In the genomic region with DNA sequence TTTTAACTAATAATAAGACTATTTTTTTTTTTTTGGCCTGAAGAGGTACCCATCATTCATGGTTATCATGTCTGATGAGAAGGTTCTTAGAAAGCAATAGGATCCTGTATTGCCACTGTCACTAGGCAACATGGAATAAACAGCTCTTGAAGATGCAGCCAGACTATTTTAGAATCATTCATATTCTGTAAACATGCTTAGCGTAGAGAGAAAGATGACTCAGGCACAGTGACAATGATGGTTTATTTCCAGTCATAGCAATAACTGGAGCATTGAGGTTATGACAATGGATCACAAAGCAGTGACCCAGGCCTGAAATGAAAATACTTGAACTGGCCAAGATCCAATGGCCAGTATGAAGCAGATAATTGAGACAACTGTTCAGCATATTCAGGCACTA, we compare ENCODE assay signal across 21 mouse cellular contexts.
DNase-seq lines count a peak whose midpoint lies in the region; ATAC-seq lines count a peak whose summit lies in the region.
"Had no signal": no experiment of that assay in that cellular context is flagged by ENCODE, and none has a peak within 500 bp of the region (broad histone marks: within the 10 kb centered on the region; RNA-seq: fewer than 3 reads in every experiment).

No protein-coding gene starts in this region.

- WGBS in forebrain, embryonic 16.5 days = 81% methylated on average over 1 of the region's 1 CpGs
- WGBS in forebrain, embryonic 10.5 days = 92% methylated on average over 1 of the region's 1 CpGs

- H3K4me3 ChIP-seq in forebrain, embryonic 16.5 days (replicated peaks; ENCODE audit: low read length) = no peak overlapping the region
- H3K4me3 ChIP-seq in forebrain, embryonic 10.5 days = no peak overlapping the region
- H3K4me3 ChIP-seq: embryonic facial prominence, embryonic 13.5 days; gastrocnemius, adult 2 months; heart, embryonic 12.5 days; hindbrain, embryonic 13.5 days had no signal

- H3K9me3 ChIP-seq in forebrain, embryonic 16.5 days (ENCODE audit: control insufficient read depth, low read length) = no peaks in the 10 kb centered on the region; the same call in 1 of the 2 replicates
- H3K9me3 ChIP-seq in forebrain, embryonic 10.5 days = no peaks in the 10 kb centered on the region; the same call in 1 of the 2 replicates
- H3K9me3 ChIP-seq: embryonic facial prominence, embryonic 13.5 days; hindbrain, embryonic 13.5 days had no signal

- no peak overlapping the region for H3K4me2 ChIP-seq in forebrain, embryonic 16.5 days (ENCODE audit: low read length)
- H3K4me2 ChIP-seq: embryonic facial prominence, embryonic 13.5 days; heart, embryonic 12.5 days; hindbrain, embryonic 13.5 days had no signal

- no peak overlapping the region for H3K27ac ChIP-seq in forebrain, embryonic 16.5 days (ENCODE audit: low read length)
- no peak overlapping the region for H3K27ac ChIP-seq in forebrain, embryonic 10.5 days
- H3K27ac ChIP-seq: embryonic facial prominence, embryonic 13.5 days; gastrocnemius, adult 2 months; hindbrain, embryonic 13.5 days had no signal

- H3K27me3 ChIP-seq in forebrain, embryonic 16.5 days (replicated peaks; ENCODE audit: control insufficient read depth, insufficient read depth, low read length) = no peaks in the 10 kb centered on the region
- H3K27me3 ChIP-seq in forebrain, embryonic 10.5 days (ENCODE audit: poor library complexity, severe bottlenecking) = no peaks in the 10 kb centered on the region
- H3K27me3 ChIP-seq: embryonic facial prominence, embryonic 13.5 days; heart, embryonic 12.5 days; hindbrain, embryonic 13.5 days; Patski had no signal

- H3K36me3 ChIP-seq in forebrain, embryonic 16.5 days (ENCODE audit: control insufficient read depth, insufficient read depth) = no peaks in the 10 kb centered on the region
- H3K36me3 ChIP-seq in forebrain, embryonic 10.5 days (replicated peaks) = no peaks in the 10 kb centered on the region
- H3K36me3 ChIP-seq: embryonic facial prominence, embryonic 13.5 days; heart, embryonic 12.5 days; hindbrain, embryonic 13.5 days had no signal

- no peaks in the 10 kb centered on the region for H3K4me1 ChIP-seq in forebrain, embryonic 16.5 days (replicated peaks; ENCODE audit: control insufficient read depth, insufficient read depth, low read length)
- H3K4me1 ChIP-seq in forebrain, embryonic 10.5 days = no peaks in the 10 kb centered on the region
- H3K4me1 ChIP-seq: embryonic facial prominence, embryonic 13.5 days; heart, embryonic 12.5 days; hindbrain, embryonic 13.5 days had no signal

- H3K9ac ChIP-seq in forebrain, embryonic 16.5 days (replicated peaks; ENCODE audit: low read depth, low read length) = no peak overlapping the region
- H3K9ac ChIP-seq: embryonic facial prominence, embryonic 13.5 days; heart, embryonic 12.5 days; hindbrain, embryonic 13.5 days had no signal

- ATAC-seq in forebrain, embryonic 16.5 days = peak; percentile 23; the same call in 1 of the 2 replicates
- ATAC-seq: activated CD4-positive, CD25-positive, alpha-beta regulatory T cell, adult 4 months; intestine, embryonic 16.5 days; Patski had no signal

- DNase-seq in forebrain, embryonic 10.5 days (ENCODE audit: extremely low spot score, low spot score) = no peak
- DNase-seq in layer of hippocampus, adult 18-20 months (ENCODE audit: low spot score in 2 of 2) = peak; percentile 1 to 2
- no peak for DNase-seq in layer of hippocampus, adult 9-11 months
- DNase-seq in lung, postnatal 36 days = peak; percentile 2
- no peak for DNase-seq in lung, postnatal 4 days
- DNase-seq in brain, embryonic 18.5 days (ENCODE audit: low read depth, low spot score) = peak; percentile 14
- no peak for DNase-seq in adrenal gland, postnatal 14 days
- DNase-seq: adrenal gland, postnatal 25 days; cerebellum, adult 11-12 months; cerebellum, adult 9-11 months; cerebellum, postnatal 36 days; gastrocnemius, adult 2 months; gastrocnemius, postnatal 25 days; heart, postnatal 36 days had no signal

Comparison
In these comparisons a context has a peak if more than half of its experiments do, and no peak if none do; other contexts are left out.
1. DNase-seq: peak in layer of hippocampus, adult 18-20 months (2 of 2), lung, postnatal 36 days (single experiment) and brain, embryonic 18.5 days (single experiment); none in forebrain, embryonic 10.5 days (single experiment), layer of hippocampus, adult 9-11 months (single experiment), lung, postnatal 4 days (0 of 2) and adrenal gland, postnatal 14 days (single experiment).